Mouse (Mus musculus) G1E (cell line): Measurements from ENCODE around the gene Alg5.

Experiments used
- CTCF ChIP-seq: IDR thresholded peaks from 2 replicates; pipeline ENCODE4 v1.5.1; 2012; ENCODE audit warnings: low read depth, low read length, inconsistent platforms, mixed read lengths
- GATA1 ChIP-seq: IDR thresholded peaks from 2 replicates; pipeline ENCODE4 v1.6.1; 2012; ENCODE audit warnings: borderline replicate concordance, low read length, inconsistent platforms, mixed read lengths
- GATA2 ChIP-seq: IDR thresholded peaks from 2 replicates; pipeline ENCODE4 v1.6.1; 2012; ENCODE audit warnings: low read depth, low read length, inconsistent platforms, borderline replicate concordance
- POLR2AphosphoS5 ChIP-seq: IDR thresholded peaks from 2 replicates; pipeline ENCODE4 v1.6.1; 2012; ENCODE audit warnings: low read depth, low read length, inconsistent platforms; ENCODE audit not compliant: insufficient replicate concordance
- TAL1 ChIP-seq: conservative IDR thresholded peaks from 2 replicates; pipeline ENCODE4 v1.6.1; 2012; ENCODE audit warnings: low read depth, low read length, inconsistent platforms, mixed read lengths

- TF ChIP-seq POLR2AphosphoS5 (no peak), GATA2 (no peak), CTCF (no peak), GATA1 (no peak), TAL1 (no peak)
Measured at GRCm38 (mm10) chr3:54736101-54736927, 975 bp downstream of the Alg5 start.
